Mouse (Mus musculus) spleen, adult 2 months (tissue): ENCODE data around the gene Notum. TPM values are rescaled to one million over a fixed set of nuclear protein-coding genes. Genes with fewer than 3 reads are reported as not detected.

Experiments
- DNase-seq, 2 experiments: peaks; one replicate each; pipeline versions ENCODE4 v3.0.0 to v3.0.0-alpha.2; 2012 to 2021; ENCODE audit warnings: low spot score in 2 of 2, low read depth in 1 of 2
- H3K27ac ChIP-seq: fragments of 200-500 bp; 2 replicates; pipeline ENCODE4 v1.5.1; 2012; ENCODE audit warnings: low read length, inconsistent platforms; ENCODE audit not compliant: insufficient read depth
- H3K27me3 ChIP-seq: fragments of 200-500 bp; 2 replicates; pipeline ENCODE4 v1.6.1; 2012; ENCODE audit warnings: mild to moderate bottlenecking, moderate library complexity, low read length, inconsistent platforms; ENCODE audit not compliant: control insufficient read depth, insufficient read depth
- H3K36me3 ChIP-seq: fragments of 200-500 bp; 2 replicates; pipeline ENCODE4 v1.6.1; 2012; ENCODE audit warnings: mild to moderate bottlenecking, low read length, inconsistent platforms; ENCODE audit not compliant: control insufficient read depth, insufficient read depth
- H3K4me1 ChIP-seq: fragments of 200-500 bp; 2 replicates; pipeline ENCODE4 v1.6.1; 2011; ENCODE audit warnings: inconsistent platforms; ENCODE audit not compliant: control insufficient read depth, insufficient read depth, insufficient read length
- H3K4me3 ChIP-seq: fragments of 200-500 bp; 2 replicates; pipeline ENCODE4 v1.5.1; 2011; ENCODE audit warnings: mild to moderate bottlenecking, inconsistent platforms; ENCODE audit not compliant: insufficient read depth, insufficient read length; ENCODE audit errors: extremely low read depth
- CTCF ChIP-seq: fragments of 200-500 bp; IDR thresholded peaks from 2 replicates; pipeline ENCODE4 v1.5.1; 2011; ENCODE audit warnings: mild to moderate bottlenecking, inconsistent platforms; ENCODE audit not compliant: insufficient read depth, insufficient read length, insufficient replicate concordance; ENCODE audit errors: extremely low read depth
- POLR2A ChIP-seq: fragments of 200-500 bp; IDR thresholded peaks from 2 replicates; pipeline ENCODE4 v1.6.1; 2011; ENCODE audit warnings: low read depth, low read length, inconsistent platforms
- WGBS: fragments of 180-500 bp; shearing (Covaris S2); methylation state at CpG from one replicate; pipeline ENCODE4 v1.1.7; 2018; 5-methylcytosine and 5-hydroxymethylcytosine counted together
- polyA plus RNA-seq: library from polyadenylated mRNA; depleted of rRNA; stranded (reverse); fragments of >200 nt; gene quantifications from 2 replicates; pipeline ENCODE4 v1.2.3, GENCODE M21; 2012

The Notum gene
- polyA plus RNA-seq, 1 experiment: 0.08 TPM

DNA sequence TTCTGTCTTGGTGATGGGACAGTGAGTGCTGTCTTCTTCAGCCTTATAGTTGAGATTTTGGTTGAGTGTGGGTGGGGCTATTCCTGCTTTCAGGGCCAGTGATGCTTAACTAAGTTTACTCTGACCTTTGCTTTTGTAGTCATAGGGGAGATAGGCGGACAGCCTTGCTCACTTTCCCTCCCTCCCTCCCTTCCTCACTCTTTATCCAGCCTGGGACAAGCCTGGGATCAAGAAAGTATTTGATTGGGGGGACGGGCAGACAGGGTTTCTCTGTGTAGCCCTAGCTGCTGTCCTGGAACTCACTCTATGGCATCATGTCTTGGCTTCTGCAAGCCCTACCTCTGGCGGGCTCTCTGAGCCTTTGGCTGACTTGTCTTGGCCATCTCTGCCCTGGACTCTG lies 32.5 kb upstream of the Notum start:
- Histone ChIP-seq H3K27me3 (no peaks in the 10 kb centered on the region), H3K36me3 (peaks cover 31% of the 10 kb centered on the region), H3K4me1 (no peaks in the 10 kb centered on the region), H3K27ac (no peak overlapping the region), H3K4me3 (no peak overlapping the region)
- no peak for DNase-seq
- 82% methylated on average over 3 of the region's 3 CpGs for WGBS
- TF ChIP-seq CTCF (no peak), POLR2A (no peak)

GRCm38 (mm10) chr11:120692471-120693011 lies 31.6 kb upstream of the Notum start:
- Histone ChIP-seq H3K4me1 (no peaks in the 10 kb centered on the region), H3K4me3 (no peak overlapping the region), H3K27me3 (no peaks in the 10 kb centered on the region), H3K27ac (no peak overlapping the region), H3K36me3 (peaks cover 30% of the 10 kb centered on the region)
- 92% methylated on average over 4 of the region's 4 CpGs for WGBS
- no peak for DNase-seq
- TF ChIP-seq POLR2A (no peak), CTCF (no peak)

DNA sequence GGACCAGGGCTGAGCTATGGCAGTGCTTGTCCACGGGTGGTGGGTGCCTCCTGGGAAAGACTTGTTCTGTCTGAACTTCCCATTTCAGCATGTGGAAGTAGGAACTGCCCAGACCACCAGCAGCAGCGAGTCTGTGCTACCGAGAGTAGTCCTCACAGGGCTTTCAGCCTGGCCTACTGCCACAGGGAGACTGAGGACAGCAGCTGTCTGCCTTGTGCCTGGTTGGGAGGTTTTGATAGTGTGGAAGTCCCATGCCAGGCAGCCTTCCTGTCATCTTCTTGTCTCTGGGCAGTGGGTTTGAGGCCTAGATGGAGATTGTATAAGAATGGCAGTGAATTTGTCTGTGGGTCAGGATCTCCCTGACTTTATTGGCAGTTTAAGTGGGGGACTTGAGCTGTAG lies 28.4 kb upstream of the Notum start:
- no peaks in the 10 kb centered on the region for H3K27me3 ChIP-seq
- no peaks in the 10 kb centered on the region for H3K4me1 ChIP-seq
- peaks cover 27% of the 10 kb centered on the region for H3K36me3 ChIP-seq
- no peak overlapping the region; the same call in 1 of the 2 replicates for H3K27ac ChIP-seq
- no peak for TF ChIP-seq CTCF
- no peak for TF ChIP-seq POLR2A
- no peak for DNase-seq
- no peak overlapping the region for H3K4me3 ChIP-seq
- whole genome bisulfite sequencing: 74% methylated on average over 3 of the region's 3 CpGs

DNA sequence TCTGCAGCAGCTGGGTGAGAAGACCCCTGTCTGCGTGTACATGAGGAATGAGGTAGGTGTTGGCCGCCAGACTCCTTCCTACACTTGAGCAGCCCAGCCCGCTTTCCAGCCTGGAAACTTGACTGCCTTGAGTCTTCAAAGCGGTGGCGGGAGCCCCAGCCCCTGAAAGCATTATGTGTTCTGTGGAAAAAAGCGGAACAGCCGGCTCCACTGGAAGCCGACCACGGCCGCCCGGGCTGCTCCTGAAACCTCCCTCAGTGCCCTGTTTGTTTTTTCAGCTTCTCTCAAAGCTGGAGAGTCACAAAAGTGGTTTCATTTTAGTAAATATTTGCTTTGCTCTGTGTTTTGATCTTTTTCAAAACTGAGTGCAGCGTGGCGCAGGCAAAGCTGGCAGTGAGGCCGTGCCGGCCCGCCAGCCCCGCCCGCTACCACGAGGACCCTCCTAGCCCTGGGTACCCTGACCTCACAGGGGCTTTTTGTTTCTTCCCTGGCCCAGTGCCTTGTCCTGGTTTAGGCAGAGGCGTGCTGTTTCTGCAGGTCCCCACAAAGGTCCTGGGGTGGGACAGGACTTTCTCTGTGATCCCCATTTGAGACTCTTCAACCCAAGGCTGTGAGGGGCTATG lies 25.8 kb upstream of the Notum start:
- TF ChIP-seq CTCF: no peak
- TF ChIP-seq POLR2A: no peak
- 95% methylated on average over 20 of the region's 20 CpGs for WGBS
- Histone ChIP-seq H3K4me1 (no peaks in the 10 kb centered on the region), H3K27ac (no peak overlapping the region), H3K36me3 (peaks cover 30% of the 10 kb centered on the region), H3K4me3 (no peak overlapping the region), H3K27me3 (no peaks in the 10 kb centered on the region)
- no peak for DNase-seq

- Histone ChIP-seq H3K36me3 (peaks cover 24% of the 10 kb centered on the region), H3K4me3 (no peak overlapping the region), H3K4me1 (no peaks in the 10 kb centered on the region), H3K27me3 (no peaks in the 10 kb centered on the region), H3K27ac (no peak overlapping the region)
- no peak for DNase-seq
- 88% methylated on average over 2 of the region's 2 CpGs for WGBS
- TF ChIP-seq POLR2A: no peak
- no peak for TF ChIP-seq CTCF
These were observed 23.7 kb upstream of the Notum start for GRCm38 (mm10) chr11:120684660-120685059.

- no peak for DNase-seq
- H3K27ac ChIP-seq: no peak overlapping the region
- H3K4me3 ChIP-seq: no peak overlapping the region
- peaks cover 19% of the 10 kb centered on the region for H3K36me3 ChIP-seq
- H3K4me1 ChIP-seq: no peaks in the 10 kb centered on the region
- 88% methylated on average over 2 of the region's 2 CpGs for WGBS
- no peaks in the 10 kb centered on the region for H3K27me3 ChIP-seq
- no peak for TF ChIP-seq CTCF
- TF ChIP-seq POLR2A: no peak
These were observed 23.1 kb upstream of the Notum start for GRCm38 (mm10) chr11:120684086-120684485.

- DNase-seq: no peak
- H3K27me3 ChIP-seq: no peaks in the 10 kb centered on the region
- TF ChIP-seq POLR2A (no peak), CTCF (no peak)
- H3K4me1 ChIP-seq: no peaks in the 10 kb centered on the region
- H3K27ac ChIP-seq: no peak overlapping the region
- no peak overlapping the region for H3K4me3 ChIP-seq
- 86% methylated on average over 3 of the region's 3 CpGs for WGBS
- peaks cover 16% of the 10 kb centered on the region for H3K36me3 ChIP-seq
These were observed 22.6 kb upstream of the Notum start for GRCm38 (mm10) chr11:120683536-120683935.
